Mouse (Mus musculus): ENCODE measurements around the gene Etv6.

DNA sequence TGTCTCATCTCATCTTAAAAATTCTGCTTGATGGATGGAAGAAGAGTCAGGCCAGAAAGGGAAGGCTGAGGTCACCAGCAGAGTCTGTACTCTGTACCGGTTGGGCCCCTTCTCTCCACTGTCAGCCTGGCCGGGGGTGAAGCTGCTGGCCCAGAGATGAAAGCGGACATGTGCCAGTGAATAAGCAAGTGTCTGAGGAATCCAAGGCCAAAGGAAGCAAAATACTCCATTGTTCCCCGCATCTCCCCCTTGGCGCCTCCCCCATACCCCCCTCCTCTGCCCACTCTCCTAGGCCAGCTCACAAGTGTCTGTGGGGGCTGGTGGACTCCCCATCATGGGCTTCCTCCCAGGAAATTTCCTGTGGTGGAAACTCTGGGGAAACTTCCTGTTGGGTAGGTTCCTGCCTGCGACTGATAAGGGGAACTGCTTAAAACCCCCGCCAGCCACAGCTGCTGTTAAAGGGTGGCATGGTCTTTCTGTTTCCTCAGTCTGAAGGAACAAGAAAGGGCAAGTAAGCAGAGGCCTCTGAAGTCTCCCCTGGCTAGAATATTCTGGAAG is 154.2 kb downstream of the Etv6 start:
- TF ChIP-seq CTCF (IDR thresholded peaks at IDR 0.05; ENCODE audit: insufficient read depth, low read depth, low read length) (no peak), POLR2A (IDR thresholded peaks at IDR 0.05; ENCODE audit: insufficient read depth, low read depth, low read length) (no peak)
